Mouse (Mus musculus): ENCODE measurements at regions not wholly inside any gene's neighbourhood (a gene's known extent, or its start where the extent isn't known, plus 50 kb on each side); places are given as distances from the start of the nearest gene placed in this dataset.

DNA sequence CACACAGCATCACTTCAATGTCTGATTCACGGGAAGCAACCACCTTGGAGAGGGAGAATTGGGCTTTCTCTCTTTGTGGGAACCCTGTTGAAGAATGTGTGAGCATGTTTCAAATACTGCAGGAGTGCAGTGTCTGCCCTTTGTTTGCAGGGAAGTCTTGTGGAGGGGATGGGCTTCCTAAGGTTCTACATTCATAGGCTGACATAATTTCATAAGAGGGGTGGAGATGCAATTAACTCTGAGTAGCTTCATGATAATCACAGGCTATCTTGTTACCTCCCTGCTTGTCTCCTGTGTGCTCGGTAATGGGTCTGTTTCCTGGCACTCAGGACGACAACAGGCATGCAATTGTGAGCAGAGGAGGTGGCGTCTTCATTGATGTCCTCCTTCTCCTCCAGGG is 215.6 kb upstream of the Habp2 start:
- no peak for TF ChIP-seq EP300 (IDR thresholded peaks at IDR 0.05; ENCODE audit: low read depth)
- no peak for TF ChIP-seq CTCF (IDR thresholded peaks at IDR 0.05; ENCODE audit: low read depth)
- Histone ChIP-seq H3K27me3 (ENCODE audit: control insufficient read depth, insufficient read depth, low read length) (no peaks in the 10 kb centered on the region), H3K4me2 (ENCODE audit: low read depth) (no peak overlapping the region), H3K27ac (no peak overlapping the region), H3K36me3 (replicated peaks; ENCODE audit: control insufficient read depth, insufficient read depth, low read depth) (no peaks in the 10 kb centered on the region), H3K4me1 (replicated peaks; ENCODE audit: control insufficient read depth in 2 of 2, insufficient read depth in 2 of 2, low read length in 1 of 2) (0 out of 4 replicates have a peak, but pooled peaks cover 0 to 3% of the 10 kb centered on the region in 2 experiments), H3K4me3 (ENCODE audit: insufficient read depth in 1 of 2, low read depth in 2 of 2, low read length in 2 of 2) (no peak overlapping the region), H3K9me3 (ENCODE audit: control insufficient read depth, low read length) (no peaks in the 10 kb centered on the region), H3K9ac (replicated peaks) (no peak overlapping the region)
- ATAC-seq (ENCODE audit: insufficient read depth) (no peak), DNase-seq (ENCODE audit: low read depth in 3 of 3, low spot score in 3 of 3) (no peak)
- 48% methylated on average over 4 of the region's 4 CpGs for WGBS (ENCODE audit: insufficient replicate concordance)

DNA sequence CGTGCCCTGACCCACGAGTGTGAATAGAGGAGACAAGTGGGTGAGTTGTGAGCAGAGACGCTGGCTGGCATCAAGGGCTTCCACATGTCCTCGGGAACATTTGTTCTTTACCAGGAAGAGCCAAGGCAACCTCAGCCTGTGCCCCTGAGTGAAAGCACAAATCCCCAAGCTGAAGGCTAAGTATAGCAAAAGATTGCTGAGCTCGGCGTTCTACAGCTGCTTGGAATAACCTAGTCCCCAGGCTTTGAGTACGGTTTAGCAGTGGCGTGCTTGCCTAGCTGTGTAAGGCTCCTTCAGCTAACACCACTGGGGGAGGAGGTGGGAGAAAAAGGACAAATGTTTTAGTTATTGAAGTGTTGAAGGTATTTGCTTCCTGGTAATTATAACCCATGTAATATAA is 210.8 kb upstream of the Habp2 start:
- Histone ChIP-seq H3K9me3 (ENCODE audit: control insufficient read depth, low read length) (no peaks in the 10 kb centered on the region), H3K4me1 (replicated peaks; ENCODE audit: control insufficient read depth in 2 of 2, insufficient read depth in 2 of 2, low read length in 1 of 2) (no peaks in the 10 kb centered on the region), H3K4me3 (ENCODE audit: insufficient read depth in 1 of 2, low read depth in 2 of 2, low read length in 2 of 2) (no peak overlapping the region), H3K27me3 (ENCODE audit: control insufficient read depth, insufficient read depth, low read length) (no peaks in the 10 kb centered on the region), H3K27ac (no peak overlapping the region), H3K36me3 (replicated peaks; ENCODE audit: control insufficient read depth, insufficient read depth, low read depth) (no peaks in the 10 kb centered on the region), H3K4me2 (ENCODE audit: low read depth) (no peak overlapping the region), H3K9ac (replicated peaks) (no peak overlapping the region)
- ATAC-seq (ENCODE audit: insufficient read depth), result no peak
- 74% methylated on average over 8 of the region's 8 CpGs for WGBS (ENCODE audit: insufficient replicate concordance)
- no peak for DNase-seq (ENCODE audit: low read depth in 3 of 3, low spot score in 3 of 3)
- no peak for TF ChIP-seq EP300 (IDR thresholded peaks at IDR 0.05; ENCODE audit: low read depth)

DNA sequence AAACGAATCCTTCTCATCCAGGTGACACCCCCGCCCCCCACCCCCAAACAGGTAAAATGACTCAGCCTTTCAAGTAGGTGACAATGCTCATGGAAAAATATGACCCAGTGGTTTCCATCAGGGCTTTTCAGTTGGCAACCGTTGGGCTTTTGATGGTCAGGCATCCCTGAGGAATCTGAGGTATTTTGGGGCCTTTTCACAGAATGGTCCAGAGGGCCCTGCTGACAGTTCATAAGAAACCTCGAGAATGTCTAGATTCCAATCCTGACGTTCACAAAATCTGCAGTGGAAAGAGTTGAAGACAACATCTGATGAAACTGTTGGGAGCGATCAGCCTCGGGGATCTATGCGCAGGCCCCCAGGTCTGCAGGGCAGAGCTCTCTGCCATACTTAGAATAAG is 209.4 kb upstream of the Habp2 start:
- H3K27me3 ChIP-seq (ENCODE audit: control insufficient read depth, insufficient read depth, low read length), result no peaks in the 10 kb centered on the region
- DNase-seq (ENCODE audit: low read depth in 3 of 3, low spot score in 3 of 3) (no peak), ATAC-seq (ENCODE audit: insufficient read depth) (no peak)
- H3K4me3 ChIP-seq (ENCODE audit: insufficient read depth in 1 of 2, low read depth in 2 of 2, low read length in 2 of 2), result no peak overlapping the region
- H3K36me3 ChIP-seq (replicated peaks; ENCODE audit: control insufficient read depth, insufficient read depth, low read depth), result no peaks in the 10 kb centered on the region
- no peak overlapping the region for H3K9ac ChIP-seq (replicated peaks)
- TF ChIP-seq EP300 (IDR thresholded peaks at IDR 0.05; ENCODE audit: low read depth) (no peak), CTCF (IDR thresholded peaks at IDR 0.05; ENCODE audit: low read depth) (no peak)
- WGBS (ENCODE audit: insufficient replicate concordance), result 57% methylated on average over 8 of the region's 8 CpGs
- H3K9me3 ChIP-seq (ENCODE audit: control insufficient read depth, low read length), result no peaks in the 10 kb centered on the region
- H3K27ac ChIP-seq, result no peak overlapping the region
- no peaks in the 10 kb centered on the region for H3K4me1 ChIP-seq (replicated peaks; ENCODE audit: control insufficient read depth in 2 of 2, insufficient read depth in 2 of 2, low read length in 1 of 2)
- no peak overlapping the region for H3K4me2 ChIP-seq (ENCODE audit: low read depth)

DNA sequence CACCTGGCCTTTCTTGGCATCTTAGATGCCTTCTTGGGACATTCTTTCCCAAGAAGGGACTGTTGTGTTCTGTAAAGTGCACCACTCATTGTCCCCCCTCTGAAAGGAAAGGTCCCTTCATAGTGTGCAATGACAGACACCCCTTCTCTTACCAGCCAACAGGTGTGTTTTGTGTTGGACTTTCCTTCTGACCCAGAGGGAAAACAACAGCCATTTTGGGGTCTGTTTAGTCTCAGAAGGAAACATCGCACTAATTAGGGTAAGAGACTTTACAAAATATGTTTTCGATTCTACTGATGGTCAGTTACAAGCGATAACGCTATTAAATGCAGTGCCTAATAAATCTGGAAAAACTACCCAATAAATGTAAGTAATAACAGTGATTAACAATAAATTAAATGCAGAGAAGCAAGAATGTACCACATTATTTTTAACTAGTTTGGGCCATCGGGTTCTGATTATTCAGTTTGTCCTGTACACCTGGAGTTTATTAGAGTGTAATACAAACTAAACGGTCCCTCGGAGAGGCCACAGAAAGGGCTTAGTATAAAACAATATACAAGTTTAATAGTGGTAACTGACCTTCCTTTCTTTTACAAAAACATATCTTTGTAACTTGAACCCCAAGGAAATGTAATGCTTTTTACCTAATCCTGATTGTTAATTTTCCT is 200.4 kb upstream of the Habp2 start:
- H3K27me3 ChIP-seq (ENCODE audit: control insufficient read depth, insufficient read depth, low read length), result no peaks in the 10 kb centered on the region
- no peaks in the 10 kb centered on the region for H3K4me1 ChIP-seq (replicated peaks; ENCODE audit: control insufficient read depth in 2 of 2, insufficient read depth in 2 of 2, low read length in 1 of 2)
- H3K9ac ChIP-seq (replicated peaks), result no peak overlapping the region
- ATAC-seq (ENCODE audit: insufficient read depth) (no peak), DNase-seq (ENCODE audit: low read depth in 3 of 3, low spot score in 3 of 3) (no peak)
- no peaks in the 10 kb centered on the region for H3K36me3 ChIP-seq (replicated peaks; ENCODE audit: control insufficient read depth, insufficient read depth, low read depth)
- no peaks in the 10 kb centered on the region for H3K9me3 ChIP-seq (ENCODE audit: control insufficient read depth, low read length)
- H3K27ac ChIP-seq, result no peak overlapping the region
- TF ChIP-seq CTCF (IDR thresholded peaks at IDR 0.05; ENCODE audit: low read depth) (no peak), EP300 (IDR thresholded peaks at IDR 0.05; ENCODE audit: low read depth) (no peak)
- no peak overlapping the region for H3K4me3 ChIP-seq (ENCODE audit: insufficient read depth in 1 of 2, low read depth in 2 of 2, low read length in 2 of 2)
- no peak overlapping the region for H3K4me2 ChIP-seq (ENCODE audit: low read depth)
- 78% methylated on average over 7 of the region's 7 CpGs for WGBS (ENCODE audit: insufficient replicate concordance)

DNA sequence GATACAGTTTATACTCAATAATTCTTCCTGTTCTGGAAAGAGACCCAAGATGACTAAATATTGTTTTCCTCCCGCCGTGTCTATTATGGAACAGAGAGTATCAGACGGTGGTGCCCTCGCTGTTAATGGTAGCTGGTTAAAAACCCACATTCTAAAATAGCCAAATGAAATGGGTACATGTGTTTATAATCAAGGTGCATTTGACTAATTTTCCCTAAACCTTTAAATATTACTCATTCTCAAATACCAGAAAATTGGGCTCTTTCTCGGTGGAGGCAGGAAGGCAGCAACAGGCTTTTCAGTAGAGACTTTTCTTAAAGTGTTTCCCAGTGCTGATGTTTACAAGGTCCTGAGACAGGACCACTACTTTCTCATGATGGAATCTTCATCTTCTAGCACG is 199.8 kb upstream of the Habp2 start:
- WGBS (ENCODE audit: insufficient replicate concordance), result 70% methylated on average over 6 of the region's 6 CpGs
- TF ChIP-seq CTCF (IDR thresholded peaks at IDR 0.05; ENCODE audit: low read depth) (no peak), EP300 (IDR thresholded peaks at IDR 0.05; ENCODE audit: low read depth) (no peak)
- Histone ChIP-seq H3K27ac (no peak overlapping the region), H3K4me1 (replicated peaks; ENCODE audit: control insufficient read depth in 2 of 2, insufficient read depth in 2 of 2, low read length in 1 of 2) (no peaks in the 10 kb centered on the region), H3K9me3 (ENCODE audit: control insufficient read depth, low read length) (no peaks in the 10 kb centered on the region), H3K4me2 (ENCODE audit: low read depth) (no peak overlapping the region), H3K27me3 (ENCODE audit: control insufficient read depth, insufficient read depth, low read length) (no peaks in the 10 kb centered on the region), H3K9ac (replicated peaks) (no peak overlapping the region), H3K36me3 (replicated peaks; ENCODE audit: control insufficient read depth, insufficient read depth, low read depth) (no peaks in the 10 kb centered on the region), H3K4me3 (ENCODE audit: insufficient read depth in 1 of 2, low read depth in 2 of 2, low read length in 2 of 2) (no peak overlapping the region)
- ATAC-seq (ENCODE audit: insufficient read depth) (no peak), DNase-seq (ENCODE audit: low read depth in 3 of 3, low spot score in 3 of 3) (no peak)
